Mouse (Mus musculus) T-helper 17 cell (primary cell): Measurements from ENCODE around the gene Olfr616.
"Not testable (repeated sequence)": the region's sequence is repeated elsewhere in the genome, so short reads cannot be mapped to it uniquely, and the experiment has no call there.

Experiments
- in situ Hi-C, 2 experiments: fragments of 300-600 bp; cut with MboI, MseI; formaldehyde crosslinking; loops; 1 replicate in 1 of 2; 2 replicates in 1 of 2; pipeline ENCODE4 v1.15.1; 2025; ENCODE audit warnings: high pct_unique_total_duplicates in 2 of 2

Olfr616 gene

DNA sequence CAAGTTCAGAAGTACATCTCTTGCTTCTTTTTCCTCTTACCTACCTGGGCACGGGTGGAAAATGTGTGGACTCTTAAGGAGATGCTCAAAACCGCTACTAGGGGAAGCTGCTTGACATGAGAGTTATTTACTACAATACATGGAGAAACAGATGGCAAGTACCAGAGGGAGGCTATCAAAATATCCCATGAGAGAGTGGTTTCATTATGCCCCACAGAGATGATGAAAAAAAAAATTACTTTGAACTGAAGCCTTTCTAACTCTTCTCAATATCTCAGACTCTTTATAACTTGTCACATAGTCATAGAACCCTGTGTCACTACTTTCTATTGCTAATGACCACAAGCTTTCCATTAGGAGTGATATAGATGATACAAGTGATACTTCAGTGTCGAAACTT is at the start of gene Olfr616:
Gene Olfr616 (minus strand): TSS at position 101 of the 400 bp plus-strand sequence.
- in situ Hi-C loops, result no loop called here

- in situ Hi-C loops, result no loop called here
These were observed 43.5 kb upstream of the Olfr616 start, which contains the start of gene Olfr620 for GRCm38 (mm10) chr7:103612434-103612833. Gene Olfr620 (minus strand): TSS chr7:103612534.

DNA sequence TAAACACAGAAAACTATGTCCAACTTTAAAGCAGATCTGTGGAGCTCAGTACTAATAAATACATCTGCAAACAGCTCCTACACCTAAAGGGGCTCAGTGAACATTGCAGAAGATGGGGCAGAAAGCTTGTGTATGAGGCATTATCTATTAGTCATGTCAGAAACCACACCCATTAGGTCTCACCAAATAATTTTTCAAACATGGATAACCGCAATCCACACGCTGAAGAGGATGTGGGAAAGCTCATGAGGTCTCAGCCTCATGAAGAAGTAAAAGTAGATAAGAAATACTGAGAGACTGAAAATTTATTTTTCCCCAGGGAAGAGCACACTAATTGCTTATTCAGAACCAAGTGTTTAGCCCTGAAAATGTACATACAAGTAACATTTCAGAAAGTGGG is 38.5 kb upstream of the Olfr616 start:
- in situ Hi-C loops, result no loop called here

DNA sequence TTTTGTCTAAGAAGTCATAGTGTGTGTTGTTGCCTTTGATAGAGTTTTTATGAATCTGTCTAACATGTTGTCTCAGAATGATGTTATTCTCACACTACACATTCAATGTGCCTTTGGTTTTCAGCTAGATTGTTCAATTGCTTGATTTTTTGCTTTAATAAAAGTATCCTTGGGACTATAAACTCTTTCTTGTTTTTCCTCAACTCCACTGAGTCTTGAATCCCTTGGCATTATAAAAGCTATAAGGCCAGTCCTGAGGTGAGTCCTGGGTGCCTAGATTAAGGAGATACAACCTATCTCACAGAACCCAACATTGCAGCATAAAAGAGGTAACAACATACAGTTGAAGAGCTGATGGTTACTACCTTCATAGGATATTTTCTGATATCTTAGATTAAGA is 31.3 kb upstream of the Olfr616 start, which contains the start of gene Olfr619:
Gene Olfr619 (plus strand): TSS at position 301 of the 400 bp plus-strand sequence.
- in situ Hi-C loops, result no loop called here

DNA sequence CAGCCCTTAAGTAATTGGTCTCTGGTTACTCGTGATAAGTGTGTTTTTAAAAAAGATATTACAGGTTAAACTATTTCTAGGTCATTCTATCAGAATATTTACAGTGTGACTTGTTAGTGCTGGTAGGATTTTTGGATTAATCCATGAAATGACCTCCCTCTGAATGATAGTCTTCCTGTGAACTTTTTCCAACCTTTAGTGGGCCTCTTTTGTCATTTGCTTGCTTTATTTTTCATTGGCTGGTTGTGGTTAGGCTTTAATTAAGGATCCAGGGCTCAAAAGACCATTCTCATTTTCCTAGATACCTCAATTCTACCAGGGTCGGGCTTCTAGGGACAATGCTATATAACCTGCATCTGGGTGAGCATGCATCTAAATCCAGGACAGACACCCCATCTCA is 20.9 kb upstream of the Olfr616 start, which contains the start of gene Olfr618:
Gene Olfr618 (plus strand): TSS at position 301 of the 400 bp plus-strand sequence.
- in situ Hi-C loops, result no loop called here

- in situ Hi-C loops, result no loop called here
These were observed 3.8 kb upstream of the Olfr616 start, which contains the start of gene Olfr617 for GRCm38 (mm10) chr7:103572761-103573160. Gene Olfr617 (plus strand): TSS chr7:103573061.

DNA sequence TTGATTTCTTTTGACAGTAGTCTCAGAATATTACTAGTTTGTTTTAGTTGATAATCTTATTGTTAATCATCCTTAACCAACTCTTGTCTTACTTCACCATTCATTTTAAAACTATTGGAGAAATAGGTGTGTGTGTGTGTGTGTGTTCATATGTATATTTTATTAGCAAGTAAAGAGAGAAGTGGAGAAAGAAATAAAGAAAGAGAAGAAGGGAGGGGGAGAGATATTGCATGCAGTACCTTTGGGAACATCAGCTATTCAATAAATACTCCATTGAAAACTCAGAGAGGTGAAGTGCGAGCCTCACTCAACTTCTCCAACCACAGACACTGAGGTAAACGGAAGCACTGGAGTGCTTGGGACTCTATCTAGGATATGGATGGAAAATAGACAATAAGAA is 13.2 kb downstream of the Olfr616 start, which contains the start of gene Olfr615:
Gene Olfr615 (plus strand): TSS at position 301 of the 400 bp plus-strand sequence.
- in situ Hi-C loops, result no loop called here

- in situ Hi-C loops, result no loop called here
These were observed 21.2 kb downstream of the Olfr616 start, which contains the start of gene Olfr613 for GRCm38 (mm10) chr7:103547774-103548173. Gene Olfr613 (plus strand): TSS chr7:103548074.

- in situ Hi-C loops, result not testable (repeated sequence)
These were observed 26.3 kb downstream of the Olfr616 start, which contains the start of gene Olfr612 for GRCm38 (mm10) chr7:103542617-103543016. Gene Olfr612 (minus strand): TSS chr7:103542717.

DNA sequence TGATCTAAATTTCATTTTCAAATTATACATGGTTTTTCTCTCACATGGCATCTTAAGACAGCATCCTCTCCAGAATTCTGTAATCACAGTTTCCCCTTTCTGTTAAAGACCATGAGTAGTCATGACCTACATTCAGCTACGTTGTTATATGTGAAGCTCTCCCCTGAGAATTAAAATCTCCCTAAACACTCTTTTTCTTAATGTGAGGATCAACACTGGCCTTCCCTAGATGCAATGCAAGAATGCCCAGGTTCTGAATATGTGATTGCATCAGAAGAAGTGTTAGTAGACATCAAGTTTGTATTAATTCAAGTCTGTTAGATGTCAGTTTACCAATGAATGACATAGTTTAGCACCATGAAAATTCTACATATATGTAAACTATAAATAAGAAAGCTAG is 48.2 kb downstream of the Olfr616 start, which contains the start of gene Olfr611:
Gene Olfr611 (minus strand): TSS at position 101 of the 400 bp plus-strand sequence.
- in situ Hi-C loops, result not testable (repeated sequence)
